ENCODE assay signal across 7 mouse cellular contexts in genomic region chr6:88841514-88841780, GRCm38 (mm10). TPM values are rescaled to one million over a fixed set of nuclear protein-coding genes. Genes with fewer than 3 reads are reported as not detected.
A peak's percentile ranks its signal among the peaks of the same experiment; 100 is the strongest.
DNase-seq lines count a peak whose midpoint lies in the region; ATAC-seq lines count a peak whose summit lies in the region.

No protein-coding gene starts in this region.

- no peak for ATAC-seq in megakaryocyte, adult 5-6 weeks (ENCODE audit: poor library complexity, severe bottlenecking)
- no peak; the same call in 1 of the 2 replicates for ATAC-seq in limb, embryonic 13.5 days (ENCODE audit: low FRiP score, low read depth)
- peak; percentile 6; the same call in 1 of the 2 replicates for ATAC-seq in stomach, embryonic 15.5 days (ENCODE audit: insufficient read depth, low FRiP score, low read depth)

- peaks cover 4% of the 10 kb centered on the region for H3K27me3 ChIP-seq in megakaryocyte, embryonic 14.5 days (replicated peaks)
- no peaks in the 10 kb centered on the region for H3K27me3 ChIP-seq in forebrain, embryonic 10.5 days (ENCODE audit: poor library complexity, severe bottlenecking)
- H3K27me3 ChIP-seq in limb, embryonic 13.5 days, result no peaks in the 10 kb centered on the region
- H3K27me3 ChIP-seq in stomach, embryonic 15.5 days (replicated peaks), result no peaks in the 10 kb centered on the region

- no peaks in the 10 kb centered on the region for H3K9me3 ChIP-seq in megakaryocyte, embryonic 14.5 days
- no peaks in the 10 kb centered on the region for H3K9me3 ChIP-seq in forebrain, embryonic 10.5 days
- H3K9me3 ChIP-seq in limb, embryonic 13.5 days, result no peaks in the 10 kb centered on the region
- H3K9me3 ChIP-seq in stomach, embryonic 15.5 days, result no peaks in the 10 kb centered on the region

- peak overlapping the region; percentile 88 for H3K27ac ChIP-seq in forebrain, embryonic 10.5 days
- peak overlapping the region; percentile 70 for H3K27ac ChIP-seq in limb, embryonic 13.5 days
- peak overlapping the region; percentile 91 for H3K27ac ChIP-seq in stomach, embryonic 15.5 days

- peak overlapping the region; percentile 86 for H3K9ac ChIP-seq in limb, embryonic 13.5 days
- peak overlapping the region; percentile 90 for H3K9ac ChIP-seq in stomach, embryonic 15.5 days

- H3K36me3 ChIP-seq in megakaryocyte, embryonic 14.5 days (replicated peaks; ENCODE audit: low read length), result peaks cover 45% of the 10 kb centered on the region
- H3K36me3 ChIP-seq in forebrain, embryonic 10.5 days (replicated peaks), result peaks cover 31% of the 10 kb centered on the region
- H3K36me3 ChIP-seq in limb, embryonic 13.5 days, result peaks cover 39% of the 10 kb centered on the region
- H3K36me3 ChIP-seq in stomach, embryonic 15.5 days, result peaks cover 26% of the 10 kb centered on the region; the same call in 1 of the 2 replicates

- peak overlapping the region; percentile 89 for H3K4me2 ChIP-seq in limb, embryonic 13.5 days (replicated peaks)
- H3K4me2 ChIP-seq in stomach, embryonic 15.5 days, result peak overlapping the region; percentile 95

- peak overlapping the region; percentile 99 for H3K4me3 ChIP-seq in megakaryocyte, embryonic 14.5 days (replicated peaks)
- H3K4me3 ChIP-seq in forebrain, embryonic 10.5 days, result peak overlapping the region; percentile 83
- peak overlapping the region; percentile 82 for H3K4me3 ChIP-seq in limb, embryonic 13.5 days
- peak overlapping the region; percentile 93 for H3K4me3 ChIP-seq in stomach, embryonic 15.5 days (replicated peaks)

- WGBS in forebrain, embryonic 10.5 days, result under 1% methylated on average over 22 of the region's 22 CpGs
- under 1% methylated on average over 22 of the region's 22 CpGs for WGBS in limb, embryonic 13.5 days
- WGBS in stomach, embryonic 15.5 days, result under 1% methylated on average over 22 of the region's 22 CpGs

- DNase-seq in forebrain, embryonic 10.5 days (ENCODE audit: extremely low spot score, low spot score), result no peak
- no peak for DNase-seq in lung, postnatal 14 days
- DNase-seq in embryo, embryonic 10.5 days (ENCODE audit: low spot score), result no peak

- peaks cover 79% of the 10 kb centered on the region for H3K4me1 ChIP-seq in megakaryocyte, embryonic 14.5 days
- H3K4me1 ChIP-seq in forebrain, embryonic 10.5 days, result peaks cover 23% of the 10 kb centered on the region
- H3K4me1 ChIP-seq in limb, embryonic 13.5 days, result peaks cover 27% of the 10 kb centered on the region
- peaks cover 20% of the 10 kb centered on the region for H3K4me1 ChIP-seq in stomach, embryonic 15.5 days

RNA-seq across cellular contexts. Expression of gene Abtb1, which starts 0.3 kb away (rescaled TPM):
- polyA plus RNA-seq in megakaryocyte, embryonic 14.5 days (2012; ENCODE audit: insufficient read depth, low replicate concordance), result 33.5 and 113 TPM in 2 replicates
- 22.8 TPM in 2 replicates for total RNA-seq in megakaryocyte, adult 5-6 weeks (2015)
- total RNA-seq in megakaryocyte, adult 5-6 weeks (2017), result 104 TPM in 2 replicates
- 20.8 and 21.5 TPM in 2 replicates for polyA plus RNA-seq in forebrain, embryonic 10.5 days (2016; fragmentation: Nextera tagmentation; extraction: Ambion mirVana)
- 28.0 and 30.2 TPM in 2 replicates for polyA plus RNA-seq in limb, embryonic 13.5 days (2015; fragmentation: Nextera tagmentation; extraction: Ambion mirVana)
- 29.8 and 31.5 TPM in 2 replicates for polyA plus RNA-seq in stomach, embryonic 15.5 days (2015; fragmentation: Nextera tagmentation; extraction: Ambion mirVana)

RNA-seq across cellular contexts. Expression of gene Podxl2, which starts 33.4 kb away (rescaled TPM):
- polyA plus RNA-seq in megakaryocyte, embryonic 14.5 days (2012; ENCODE audit: insufficient read depth, low replicate concordance), result 1.2 and 3.2 TPM in 2 replicates
- not detected in 2 replicates for total RNA-seq in megakaryocyte, adult 5-6 weeks (2015)
- total RNA-seq in megakaryocyte, adult 5-6 weeks (2017), result 0.16 and 0.40 TPM in 2 replicates
- 44.7 and 52.8 TPM in 2 replicates for polyA plus RNA-seq in forebrain, embryonic 10.5 days (2016; fragmentation: Nextera tagmentation; extraction: Ambion mirVana)
- polyA plus RNA-seq in limb, embryonic 13.5 days (2015; fragmentation: Nextera tagmentation; extraction: Ambion mirVana), result 108 and 114 TPM in 2 replicates
- polyA plus RNA-seq in stomach, embryonic 15.5 days (2015; fragmentation: Nextera tagmentation; extraction: Ambion mirVana), result 62.5 and 72.3 TPM in 2 replicates

RNA-seq across cellular contexts. Expression of gene Mcm2, which starts 57.1 kb away (rescaled TPM):
- polyA plus RNA-seq in megakaryocyte, embryonic 14.5 days (2012; ENCODE audit: insufficient read depth, low replicate concordance), result 133 and 188 TPM in 2 replicates
- 45.4 and 47.7 TPM in 2 replicates for total RNA-seq in megakaryocyte, adult 5-6 weeks (2015)
- 77.2 TPM in 2 replicates for total RNA-seq in megakaryocyte, adult 5-6 weeks (2017)
- polyA plus RNA-seq in forebrain, embryonic 10.5 days (2016; fragmentation: Nextera tagmentation; extraction: Ambion mirVana), result 305 and 322 TPM in 2 replicates
- 144 and 146 TPM in 2 replicates for polyA plus RNA-seq in limb, embryonic 13.5 days (2015; fragmentation: Nextera tagmentation; extraction: Ambion mirVana)
- polyA plus RNA-seq in stomach, embryonic 15.5 days (2015; fragmentation: Nextera tagmentation; extraction: Ambion mirVana), result 105 and 110 TPM in 2 replicates

Comparison
In these comparisons a context has a peak if more than half of its experiments do, and no peak if none do; other contexts are left out.
1. RNA of gene Podxl2, which starts 33.4 kb away (polyA plus RNA-seq): 108 to 114 TPM in limb, embryonic 13.5 days, 62.5 to 72.3 TPM in stomach, embryonic 15.5 days and 44.7 to 52.8 TPM in forebrain, embryonic 10.5 days; 1.2 to 3.2 TPM in megakaryocyte, embryonic 14.5 days; every median in the first group is over 10 times any median in the second.
2. Peak in every context shown above with its lines, with median percentiles within 50 percentile points of each other: H3K4me3 ChIP-seq and H3K27ac ChIP-seq.